Mouse (Mus musculus) hindbrain, embryonic 16.5 days (tissue): ENCODE data around the gene Ofd1. TPM values are rescaled to one million over a fixed set of nuclear protein-coding genes. Genes with fewer than 3 reads are reported as not detected.

Experiments used
- ATAC-seq: fragments of 200-750 bp; cut with Nextera tagmentation; 2 replicates; pipeline ENCODE4 v1.8.0; 2017; ENCODE audit warnings: moderate TSS enrichment, moderate library complexity
- H3K27ac ChIP-seq: fragments of 300-500 bp; sonication (generic); 2 replicates; pipeline ENCODE4 v1.5.1; 2014; ENCODE audit warnings: low read depth, mild to moderate bottlenecking, control low read depth, low read length, moderate library complexity
- H3K27me3 ChIP-seq: fragments of 300-500 bp; sonication (generic); replicated peaks from 2 replicates; pipeline ENCODE4 v1.6.1; 2014; ENCODE audit warnings: low read length; ENCODE audit not compliant: control insufficient read depth, insufficient read depth
- H3K36me3 ChIP-seq: fragments of 300-500 bp; sonication (generic); 2 replicates; pipeline ENCODE4 v1.6.1; 2014; ENCODE audit warnings: mild to moderate bottlenecking, low read length, moderate library complexity, mixed read lengths; ENCODE audit not compliant: control insufficient read depth, insufficient read depth
- H3K4me1 ChIP-seq: fragments of 300-500 bp; sonication (generic); 2 replicates; pipeline ENCODE4 v1.6.1; 2014; ENCODE audit warnings: low read depth, low read length; ENCODE audit not compliant: control insufficient read depth, insufficient read depth
- H3K4me2 ChIP-seq: fragments of 300-500 bp; sonication (generic); 2 replicates; pipeline ENCODE4 v1.6.1; 2014; ENCODE audit warnings: mild to moderate bottlenecking, low read length, control low read depth, moderate library complexity
- H3K4me3 ChIP-seq: fragments of 300-500 bp; sonication (generic); 2 replicates; pipeline ENCODE4 v1.5.1; 2014; ENCODE audit warnings: mild to moderate bottlenecking, low read length, control low read depth, moderate library complexity
- H3K9ac ChIP-seq: fragments of 300-500 bp; sonication (generic); 2 replicates; pipeline ENCODE4 v1.6.1; 2014; ENCODE audit warnings: low read depth, mild to moderate bottlenecking, control low read depth, low read length, moderate library complexity
- H3K9me3 ChIP-seq: fragments of 300-500 bp; sonication (generic); 2 replicates; pipeline ENCODE4 v1.6.1; 2014; ENCODE audit warnings: mild to moderate bottlenecking, low read length, moderate library complexity; ENCODE audit not compliant: control insufficient read depth
- WGBS: fragments of 180-500 bp; shearing (Covaris S2); extraction: QIAGEN DNeasy Blood & Tissue Kit; methylation state at CpG from one replicate; pipeline ENCODE4 v1.1.7; 2014; 5-methylcytosine and 5-hydroxymethylcytosine counted together
- polyA plus RNA-seq: library from polyadenylated mRNA; unstranded; fragments of >200 nt; fragmentation: Nextera tagmentation; extraction: Ambion mirVana; gene quantifications from 2 replicates; pipeline ENCODE4 v1.2.1, GENCODE M21; 2015

Ofd1 gene
- polyA plus RNA-seq, result 5.6 and 6.0 TPM in 2 replicates

- Histone ChIP-seq H3K9ac (peak within 1 kb of the TSS; percentile 72), H3K4me3 (peak within 1 kb of the TSS; percentile 51), H3K4me1 (peaks cover 4% of the 10 kb centered on the region; the same call in 1 of the 2 replicates), H3K36me3 (no peaks in the 10 kb centered on the region), H3K27me3 (no peaks in the 10 kb centered on the region), H3K4me2 (peak within 1 kb of the TSS; percentile 61), H3K27ac (peak within 1 kb of the TSS; percentile 88), H3K9me3 (no peaks in the 10 kb centered on the region)
- peak; percentile 99 for ATAC-seq
- 22% methylated on average over 26 of the region's 44 CpGs for WGBS
Observed at GRCm38 (mm10) chrX:166440616-166441063, at the start of gene Ofd1. Gene Ofd1 (minus strand): TSS chrX:166440704.

DNA sequence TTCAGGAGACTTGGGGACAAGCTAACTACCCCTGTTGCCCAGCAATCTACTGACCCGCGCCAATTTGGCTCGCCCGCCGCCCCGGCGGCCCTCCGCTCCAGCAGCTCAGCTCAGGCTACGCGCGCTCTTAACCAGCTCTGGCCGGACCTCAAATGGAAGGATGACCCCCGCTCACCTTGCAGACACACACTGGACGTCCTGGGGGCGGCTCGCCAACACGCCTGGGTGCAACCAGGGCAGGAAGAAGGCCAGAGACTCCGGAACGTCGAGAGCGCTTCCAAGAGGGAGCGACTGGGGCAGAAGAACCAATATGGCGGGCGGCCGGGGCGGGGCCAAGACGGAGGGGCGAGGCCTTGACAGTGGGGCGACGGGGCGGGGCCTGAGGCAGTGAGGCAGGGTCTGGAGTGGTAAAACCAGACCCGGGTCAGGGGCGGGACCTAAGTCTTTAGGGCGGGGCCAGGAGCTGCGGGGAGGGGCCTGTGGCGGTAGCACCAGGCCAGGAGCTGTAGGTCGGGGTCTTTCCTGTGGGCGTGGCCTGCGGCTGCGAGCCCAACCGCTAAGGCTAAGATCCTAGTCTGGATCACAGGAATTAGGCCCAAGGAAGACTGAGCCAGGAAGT is 39.0 kb upstream of the Ofd1 start, which contains the start of gene Rab9:
TSS of gene Rab9 (minus strand) at position 503 of the 619 bp plus-strand sequence.
- Histone ChIP-seq H3K27ac (peak within 1 kb of the TSS; percentile 82), H3K4me3 (peak within 1 kb of the TSS; percentile 61), H3K9ac (peak within 1 kb of the TSS; percentile 77), H3K36me3 (no peaks in the 10 kb centered on the region), H3K9me3 (no peaks in the 10 kb centered on the region), H3K4me1 (no peaks in the 10 kb centered on the region; the same call in none of the 2 replicates), H3K4me2 (peak within 1 kb of the TSS; percentile 61), H3K27me3 (no peaks in the 10 kb centered on the region)
- WGBS, result 18% methylated on average over 34 of the region's 41 CpGs
- peak; percentile 99 for ATAC-seq

DNA sequence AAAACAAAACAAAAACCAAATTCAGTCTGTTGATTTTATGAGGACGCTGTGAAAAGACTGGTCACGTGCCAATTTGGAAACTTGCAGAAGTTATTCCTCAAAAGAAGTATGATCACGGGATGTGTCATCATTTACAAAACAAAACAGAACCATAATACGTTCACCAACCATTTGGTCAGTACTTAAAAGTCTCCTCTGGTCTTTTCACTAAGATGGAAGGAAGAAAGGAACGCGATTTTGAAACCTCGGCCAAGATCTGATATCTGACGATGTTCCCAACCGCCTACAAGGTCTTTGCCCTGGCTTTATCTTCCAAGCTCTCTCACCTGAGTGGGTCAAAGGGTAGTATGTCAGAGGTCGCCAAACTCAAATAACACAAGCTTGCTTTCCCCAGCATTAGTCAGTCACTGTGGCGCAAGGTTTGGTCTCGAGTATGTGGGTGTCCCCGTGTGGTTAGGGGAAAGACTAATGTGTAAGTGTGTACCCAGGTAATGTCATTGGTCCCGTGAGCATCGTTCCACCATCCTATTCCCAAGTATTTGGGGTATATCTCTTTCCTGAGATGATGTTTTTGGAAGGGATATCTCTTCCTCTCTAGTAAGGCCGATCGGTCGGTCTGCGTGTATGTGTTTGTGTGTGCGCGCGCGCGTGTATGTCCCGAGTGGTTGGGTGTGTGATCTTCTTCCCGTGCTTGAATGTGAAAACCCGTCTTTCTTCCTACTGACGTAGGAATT is 38.3 kb upstream of the Ofd1 start:
- Histone ChIP-seq H3K9ac (peak overlapping the region; percentile 77), H3K4me2 (peak overlapping the region; percentile 61), H3K27me3 (no peaks in the 10 kb centered on the region), H3K27ac (peak overlapping the region; percentile 82), H3K36me3 (no peaks in the 10 kb centered on the region), H3K4me3 (peak overlapping the region; percentile 61), H3K4me1 (no peaks in the 10 kb centered on the region; the same call in none of the 2 replicates), H3K9me3 (no peaks in the 10 kb centered on the region)
- ATAC-seq, result peak; percentile 44
- 17% methylated on average over 28 of the region's 28 CpGs for WGBS

DNA sequence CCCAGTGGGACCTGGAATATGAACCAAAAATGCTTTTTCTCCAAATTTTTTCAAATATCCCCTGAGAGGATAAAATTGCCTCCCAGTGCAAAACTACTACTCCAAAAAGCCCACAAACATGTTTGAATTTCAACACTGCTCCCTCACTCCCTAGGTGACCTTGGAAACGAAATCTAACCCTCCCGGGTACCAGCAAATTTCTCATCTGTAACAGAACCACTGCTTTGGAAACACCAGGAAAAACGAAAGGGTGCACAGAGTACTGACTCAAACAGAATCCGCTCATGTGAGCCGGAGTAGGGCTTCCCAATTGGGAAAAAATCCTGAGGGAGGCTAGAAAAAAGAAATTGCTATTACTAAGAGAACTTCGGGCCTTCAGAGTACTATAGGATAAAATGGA is 36.9 kb upstream of the Ofd1 start:
- Histone ChIP-seq H3K27me3 (no peaks in the 10 kb centered on the region), H3K4me1 (no peaks in the 10 kb centered on the region; the same call in none of the 2 replicates), H3K9me3 (no peaks in the 10 kb centered on the region), H3K9ac (no peak overlapping the region; the same call in 1 of the 2 replicates), H3K4me2 (peak overlapping the region; percentile 61), H3K36me3 (no peaks in the 10 kb centered on the region), H3K4me3 (peak overlapping the region; percentile 14; the same call in 1 of the 2 replicates), H3K27ac (no peak overlapping the region)
- ATAC-seq, result no peak
- 62% methylated on average over 6 of the region's 6 CpGs for WGBS

GRCm38 (mm10) chrX:166472612-166473011 is 32.1 kb upstream of the Ofd1 start:
- no peaks in the 10 kb centered on the region for H3K9me3 ChIP-seq
- no peak for ATAC-seq
- H3K27me3 ChIP-seq, result no peaks in the 10 kb centered on the region; the same call in 1 of the 2 replicates
- H3K4me3 ChIP-seq, result no peak overlapping the region
- H3K4me2 ChIP-seq, result no peak overlapping the region
- H3K9ac ChIP-seq, result no peak overlapping the region
- no peaks in the 10 kb centered on the region for H3K36me3 ChIP-seq
- WGBS, result 85% methylated on average over 6 of the region's 6 CpGs
- no peak overlapping the region for H3K27ac ChIP-seq
- no peaks in the 10 kb centered on the region; the same call in none of the 2 replicates for H3K4me1 ChIP-seq

DNA sequence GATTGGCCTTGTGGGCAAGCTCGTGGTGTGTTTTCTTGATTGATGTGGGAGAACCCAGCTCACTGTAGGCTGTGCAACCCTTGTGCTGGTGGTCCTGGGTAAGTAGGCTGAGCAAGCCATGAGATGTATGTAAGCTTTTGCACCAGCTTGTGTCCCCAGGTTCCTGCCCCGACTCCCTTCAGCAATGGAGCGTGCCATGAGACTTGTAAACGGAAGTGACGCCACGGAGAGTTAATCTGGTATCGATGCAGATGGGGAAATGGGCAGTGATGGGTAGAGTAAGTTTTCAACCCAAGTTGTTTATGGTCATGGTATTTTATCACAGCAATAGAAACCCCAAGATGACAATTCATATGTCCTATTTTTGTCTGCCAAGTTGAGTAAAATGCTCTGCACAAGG is 27.8 kb upstream of the Ofd1 start:
- Histone ChIP-seq H3K4me2 (no peak overlapping the region), H3K27ac (no peak overlapping the region), H3K27me3 (no peaks in the 10 kb centered on the region; the same call in 1 of the 2 replicates), H3K9me3 (no peaks in the 10 kb centered on the region), H3K4me3 (no peak overlapping the region), H3K4me1 (no peaks in the 10 kb centered on the region), H3K9ac (no peak overlapping the region), H3K36me3 (no peaks in the 10 kb centered on the region)
- 92% methylated on average over 7 of the region's 7 CpGs for WGBS
- ATAC-seq, result no peak

DNA sequence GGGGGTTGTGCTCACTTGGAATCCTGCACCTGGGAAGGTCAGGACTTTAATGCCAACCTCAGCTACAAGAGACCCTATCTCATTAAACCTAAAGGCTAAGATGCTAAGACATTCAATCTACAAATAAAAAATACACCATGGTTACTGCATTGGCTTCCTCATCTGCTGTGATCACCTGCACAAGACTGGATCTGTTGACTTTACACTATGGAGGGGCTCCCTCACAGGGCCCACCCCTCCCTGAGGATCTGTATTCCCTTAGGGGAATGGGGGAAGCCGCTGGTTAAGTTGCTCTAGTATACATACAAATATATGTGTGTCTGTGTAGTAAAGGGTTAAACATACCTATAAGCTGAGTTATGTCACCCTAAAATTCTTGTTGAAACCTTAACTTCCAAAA is 15.0 kb upstream of the Ofd1 start:
- H3K27ac ChIP-seq, result no peak overlapping the region
- H3K9ac ChIP-seq, result no peak overlapping the region
- no peak overlapping the region for H3K4me3 ChIP-seq
- H3K36me3 ChIP-seq, result no peaks in the 10 kb centered on the region
- ATAC-seq, result no peak
- H3K9me3 ChIP-seq, result no peaks in the 10 kb centered on the region
- no peak overlapping the region for H3K4me2 ChIP-seq
- H3K27me3 ChIP-seq, result no peaks in the 10 kb centered on the region
- 100% methylated on average over 1 of the region's 1 CpGs for WGBS
- no peaks in the 10 kb centered on the region for H3K4me1 ChIP-seq

DNA sequence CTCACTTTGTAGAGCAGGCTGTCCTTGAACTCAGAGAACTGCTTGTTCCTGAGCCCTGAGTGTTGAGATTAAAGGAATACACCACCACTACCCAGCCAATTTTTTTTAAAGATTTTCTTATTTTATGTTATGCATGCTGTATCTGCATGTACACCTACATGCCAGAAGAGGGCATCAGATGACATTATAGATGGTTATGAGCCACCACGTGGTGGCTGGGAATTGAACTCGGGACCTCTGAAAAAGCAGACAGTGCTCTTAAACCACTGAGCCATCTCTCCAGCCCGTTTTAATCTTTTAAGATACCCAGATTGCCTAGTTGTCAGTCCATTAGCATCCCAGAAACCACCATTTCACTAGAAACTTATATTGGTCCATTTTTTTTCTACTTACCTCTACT is 13.8 kb upstream of the Ofd1 start:
- Histone ChIP-seq H3K36me3 (no peaks in the 10 kb centered on the region), H3K4me1 (no peaks in the 10 kb centered on the region), H3K9ac (no peak overlapping the region), H3K4me2 (no peak overlapping the region), H3K27ac (no peak overlapping the region), H3K27me3 (no peaks in the 10 kb centered on the region), H3K9me3 (no peaks in the 10 kb centered on the region), H3K4me3 (no peak overlapping the region)
- WGBS, result 79% methylated on average over 3 of the region's 3 CpGs
- no peak for ATAC-seq

GRCm38 (mm10) chrX:166453532-166453931 is 13.0 kb upstream of the Ofd1 start:
- H3K27me3 ChIP-seq, result no peaks in the 10 kb centered on the region
- H3K4me3 ChIP-seq, result no peak overlapping the region
- WGBS, result 82% methylated on average over 6 of the region's 6 CpGs
- ATAC-seq, result no peak
- no peaks in the 10 kb centered on the region for H3K4me1 ChIP-seq
- no peak overlapping the region for H3K4me2 ChIP-seq
- no peaks in the 10 kb centered on the region for H3K36me3 ChIP-seq
- no peak overlapping the region for H3K27ac ChIP-seq
- H3K9me3 ChIP-seq, result no peaks in the 10 kb centered on the region
- H3K9ac ChIP-seq, result no peak overlapping the region
